Mouse (Mus musculus) ES-Bruce4 (cell line): ENCODE measurements around the gene Ubr3.

Source experiments
- CTCF ChIP-seq: IDR thresholded peaks from one replicate; pipeline ENCODE4 v1.8.1; 2011; ENCODE audit warnings: low read depth, low read length
- EP300 ChIP-seq: IDR thresholded peaks from 2 replicates; pipeline ENCODE4 v1.6.1; 2011; ENCODE audit warnings: low read depth, low read length; ENCODE audit not compliant: insufficient read depth
- POLR2A ChIP-seq: IDR thresholded peaks from one replicate; pipeline ENCODE4 v1.8.1; 2011; ENCODE audit warnings: low read length; ENCODE audit not compliant: insufficient read depth

DNA sequence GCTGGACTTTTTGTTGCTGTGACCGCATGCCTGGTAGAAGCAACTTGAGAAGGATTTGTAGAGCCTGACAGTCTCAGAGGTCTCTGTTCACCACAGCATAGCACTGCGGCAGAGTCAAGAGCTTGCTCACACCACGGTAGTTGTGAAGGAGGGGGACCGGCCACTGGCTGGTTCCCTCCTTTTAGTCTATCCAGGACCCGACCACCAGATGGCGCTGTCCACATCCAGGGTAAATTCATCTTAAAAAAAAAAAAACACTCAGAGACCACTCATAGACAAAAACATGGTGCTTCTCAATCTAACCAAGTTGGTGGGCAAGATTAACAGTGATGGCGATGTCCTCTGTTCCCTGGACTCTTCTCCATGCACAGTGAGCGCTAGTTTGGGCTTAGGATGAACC is 140.2 kb downstream of the Ubr3 start:
- peak; percentile 36 for TF ChIP-seq CTCF
- TF ChIP-seq POLR2A = no peak
- no peak for TF ChIP-seq EP300
